Mouse (Mus musculus) neural tube, embryonic 11.5 days (tissue): ENCODE results near the gene Rftn2. TPM values are rescaled to one million over a fixed set of nuclear protein-coding genes. Genes with fewer than 3 reads are reported as not detected.

Source experiments
- ATAC-seq: fragments of 200-750 bp; cut with Nextera tagmentation; 2 replicates; pipeline ENCODE4 v1.8.0; 2017; ENCODE audit warnings: moderate number of reproducible peaks, mild to moderate bottlenecking, moderate TSS enrichment, moderate library complexity; ENCODE audit not compliant: insufficient read depth, low FRiP score, low TSS enrichment
- DNase-seq: peaks from one replicate; pipeline ENCODE4 v3.0.0-alpha.2; 2015; ENCODE audit warnings: low spot score
- H3K27ac ChIP-seq: fragments of 300-500 bp; sonication (generic); 2 replicates; pipeline ENCODE4 v1.5.1; 2014; ENCODE audit warnings: low read depth, mild to moderate bottlenecking, low read length
- H3K27me3 ChIP-seq: fragments of 300-500 bp; sonication (generic); 2 replicates; pipeline ENCODE4 v1.6.1; 2014; ENCODE audit warnings: mild to moderate bottlenecking, low read length, mixed read lengths; ENCODE audit not compliant: control insufficient read depth, insufficient read depth
- H3K36me3 ChIP-seq: fragments of 300-500 bp; sonication (generic); 2 replicates; pipeline ENCODE4 v1.6.1; 2014; ENCODE audit warnings: mild to moderate bottlenecking, low read length, moderate library complexity, mixed read lengths; ENCODE audit not compliant: control insufficient read depth, insufficient read depth
- H3K4me1 ChIP-seq: fragments of 300-500 bp; sonication (generic); 2 replicates; pipeline ENCODE4 v1.6.1; 2014; ENCODE audit warnings: low read length, mixed read lengths; ENCODE audit not compliant: control insufficient read depth, insufficient read depth
- H3K4me2 ChIP-seq: fragments of 300-500 bp; sonication (generic); 2 replicates; pipeline ENCODE4 v1.6.1; 2014; ENCODE audit warnings: low read depth, mild to moderate bottlenecking, moderate library complexity
- H3K4me3 ChIP-seq: fragments of 300-500 bp; sonication (generic); 2 replicates; pipeline ENCODE4 v1.5.1; 2014; ENCODE audit warnings: low read depth, low read length
- H3K9ac ChIP-seq: fragments of 300-500 bp; sonication (generic); 2 replicates; pipeline ENCODE4 v1.6.1; 2014; ENCODE audit warnings: mild to moderate bottlenecking, low read length
- H3K9me3 ChIP-seq: fragments of 300-500 bp; sonication (generic); 2 replicates; pipeline ENCODE4 v1.6.1; 2016; ENCODE audit warnings: low read length; ENCODE audit not compliant: control insufficient read depth
- WGBS: fragments of 180-500 bp; shearing (Covaris S2); extraction: QIAGEN DNeasy Blood & Tissue Kit; methylation state at CpG from one replicate; pipeline ENCODE4 v1.1.7; 2014; 5-methylcytosine and 5-hydroxymethylcytosine counted together
- polyA plus RNA-seq: library from polyadenylated mRNA; unstranded; fragments of >200 nt; fragmentation: Nextera tagmentation; extraction: Ambion mirVana; gene quantifications from 2 replicates; pipeline ENCODE4 v1.2.1, GENCODE M21; 2014

The Rftn2 gene
- polyA plus RNA-seq, 1 experiment from 2014 or later = 12.3 TPM

DNA sequence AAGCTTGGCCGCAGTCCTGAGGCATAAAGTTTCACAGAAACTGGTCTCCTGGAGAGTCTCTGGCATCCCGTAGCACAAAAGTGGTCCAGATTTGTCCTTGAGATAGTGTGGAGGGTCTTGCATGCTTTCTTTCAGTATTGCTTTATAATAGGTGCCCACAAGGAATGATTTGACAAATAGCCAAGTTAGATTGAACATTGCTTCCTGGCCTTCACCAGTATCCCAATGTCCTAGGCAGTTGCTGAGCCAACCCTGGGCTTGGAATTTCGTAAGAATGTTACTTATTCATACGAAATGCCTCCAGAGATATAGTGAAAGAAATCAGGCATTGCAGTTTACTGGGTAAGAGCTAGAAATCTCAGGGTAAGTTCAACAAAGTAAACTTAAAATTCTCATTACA lies 58.0 kb downstream of the Rftn2 start:
- Histone ChIP-seq H3K27me3 (no peaks in the 10 kb centered on the region), H3K27ac (no peak overlapping the region), H3K4me2 (no peak overlapping the region), H3K9ac (no peak overlapping the region), H3K36me3 (no peaks in the 10 kb centered on the region; the same call in 1 of the 2 replicates), H3K4me3 (no peak overlapping the region), H3K4me1 (no peaks in the 10 kb centered on the region), H3K9me3 (no peaks in the 10 kb centered on the region)
- WGBS = 95% methylated on average over 4 of the region's 4 CpGs
- no peak for DNase-seq
- no peak for ATAC-seq

DNA sequence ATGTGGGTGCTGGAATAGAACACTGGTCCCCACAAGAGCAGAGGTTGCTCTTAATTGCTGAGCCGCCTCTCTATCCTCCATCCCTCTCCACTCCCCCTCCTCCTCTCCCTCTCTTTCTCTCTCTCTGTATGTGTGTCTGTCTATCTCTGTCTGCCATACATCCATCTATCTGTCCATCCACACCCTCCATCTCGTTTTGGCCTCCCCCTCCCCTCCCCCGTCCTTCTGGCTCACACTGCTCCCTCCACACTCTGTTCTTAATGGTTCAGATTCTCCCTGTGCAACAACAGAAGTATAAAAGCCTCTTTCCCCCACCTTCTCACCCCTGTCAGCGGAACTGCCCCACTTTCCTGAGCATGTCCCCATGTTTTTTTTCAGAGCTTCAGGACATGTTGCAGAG lies 59.0 kb downstream of the Rftn2 start:
- Histone ChIP-seq H3K36me3 (no peaks in the 10 kb centered on the region; the same call in 1 of the 2 replicates), H3K9me3 (no peaks in the 10 kb centered on the region), H3K27ac (no peak overlapping the region), H3K27me3 (no peaks in the 10 kb centered on the region), H3K4me1 (no peaks in the 10 kb centered on the region), H3K9ac (no peak overlapping the region), H3K4me3 (no peak overlapping the region), H3K4me2 (no peak overlapping the region)
- no peak for ATAC-seq
- 82% methylated on average over 4 of the region's 4 CpGs for WGBS
- DNase-seq = no peak

GRCm38 (mm10) chr1:55164005-55164404 lies 62.6 kb downstream of the Rftn2 start:
- Histone ChIP-seq H3K4me3 (no peak overlapping the region), H3K27me3 (no peaks in the 10 kb centered on the region), H3K36me3 (no peaks in the 10 kb centered on the region; the same call in none of the 2 replicates), H3K4me1 (no peaks in the 10 kb centered on the region), H3K9me3 (no peaks in the 10 kb centered on the region), H3K27ac (no peak overlapping the region), H3K9ac (no peak overlapping the region), H3K4me2 (no peak overlapping the region)
- ATAC-seq = no peak
- DNase-seq = no peak
- 61% methylated on average over 5 of the region's 5 CpGs for WGBS

- DNase-seq = no peak
- WGBS = 80% methylated on average over 5 of the region's 5 CpGs
- no peak for ATAC-seq
Measured at GRCm38 (mm10) chr1:55162781-55163180, 63.8 kb downstream of the Rftn2 start.

DNA sequence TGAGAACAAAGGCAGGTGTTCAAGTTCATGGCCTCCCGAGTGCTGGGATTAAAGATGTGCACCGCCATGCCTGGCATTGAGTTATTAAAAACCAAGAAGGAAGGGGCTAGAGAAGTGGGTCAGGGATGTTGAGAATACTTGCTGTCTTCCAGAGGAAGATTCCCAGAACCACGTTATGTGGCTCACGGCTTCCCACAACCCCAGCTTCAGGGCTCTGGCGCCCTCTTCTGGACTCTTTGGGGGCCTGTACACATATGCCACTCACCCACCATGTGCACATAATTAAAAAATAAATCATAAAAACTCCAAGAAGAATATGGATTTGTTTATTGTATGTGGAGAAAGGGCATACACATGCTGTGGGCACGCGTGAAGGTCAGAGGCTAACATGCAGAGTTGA lies 64.7 kb downstream of the Rftn2 start:
- H3K4me3 ChIP-seq = no peak overlapping the region
- 72% methylated on average over 7 of the region's 7 CpGs for WGBS

More at GRCm38 (mm10) chr1:55162781-55163180, 63.8 kb downstream of the Rftn2 start:
- H3K4me1 ChIP-seq = no peaks in the 10 kb centered on the region
- no peak overlapping the region for H3K9ac ChIP-seq
- no peaks in the 10 kb centered on the region; the same call in 1 of the 2 replicates for H3K36me3 ChIP-seq
- H3K9me3 ChIP-seq = no peaks in the 10 kb centered on the region
- no peak overlapping the region for H3K4me2 ChIP-seq
- no peak overlapping the region for H3K4me3 ChIP-seq
- H3K27ac ChIP-seq = no peak overlapping the region
- no peaks in the 10 kb centered on the region for H3K27me3 ChIP-seq

GRCm38 (mm10) chr1:55160831-55161638 lies 65.5 kb downstream of the Rftn2 start:
- DNase-seq (no peak), ATAC-seq (no peak)
- Histone ChIP-seq H3K4me3 (no peak overlapping the region), H3K4me2 (no peak overlapping the region), H3K4me1 (no peaks in the 10 kb centered on the region), H3K9me3 (no peaks in the 10 kb centered on the region), H3K27me3 (no peaks in the 10 kb centered on the region), H3K36me3 (peaks cover 2% of the 10 kb centered on the region), H3K27ac (no peak overlapping the region), H3K9ac (no peak overlapping the region)
- 96% methylated on average over 17 of the region's 17 CpGs for WGBS

More for the DNA sequence above, 64.7 kb downstream of the Rftn2 start:
- Histone ChIP-seq H3K4me2 (no peak overlapping the region), H3K9ac (no peak overlapping the region), H3K27me3 (no peaks in the 10 kb centered on the region), H3K36me3 (no peaks in the 10 kb centered on the region; the same call in 1 of the 2 replicates), H3K9me3 (no peaks in the 10 kb centered on the region), H3K4me1 (no peaks in the 10 kb centered on the region), H3K27ac (no peak overlapping the region)
- ATAC-seq (no peak), DNase-seq (peak; percentile 32)

- ATAC-seq (no peak), DNase-seq (no peak)
- 90% methylated on average over 3 of the region's 3 CpGs for WGBS
- peaks cover 2% of the 10 kb centered on the region for H3K36me3 ChIP-seq
- no peaks in the 10 kb centered on the region for H3K4me1 ChIP-seq
- no peak overlapping the region for H3K9ac ChIP-seq
- no peak overlapping the region for H3K4me2 ChIP-seq
- H3K4me3 ChIP-seq = no peak overlapping the region
- H3K9me3 ChIP-seq = no peaks in the 10 kb centered on the region
- no peak overlapping the region for H3K27ac ChIP-seq
- no peaks in the 10 kb centered on the region for H3K27me3 ChIP-seq
Measured at GRCm38 (mm10) chr1:55160218-55160617, 66.4 kb downstream of the Rftn2 start.

DNA sequence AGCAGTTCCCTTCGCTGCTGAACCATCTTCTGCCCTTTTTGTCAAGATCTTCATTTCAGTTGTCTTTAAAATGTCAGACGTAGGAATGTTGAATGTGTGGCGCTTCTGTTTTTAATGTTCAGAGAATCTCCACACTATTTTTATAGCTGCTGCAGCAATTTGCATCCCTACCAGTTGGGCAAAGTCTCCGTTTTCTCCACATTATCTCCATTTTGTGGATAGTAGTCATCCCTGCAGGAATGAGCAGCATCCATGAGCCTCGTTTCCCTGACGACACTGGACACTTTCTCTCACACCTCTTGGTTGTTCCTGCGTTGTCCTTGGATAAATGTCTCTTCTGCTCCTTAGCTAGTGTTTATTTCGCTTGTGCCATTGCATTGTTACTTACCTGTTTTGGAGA lies 67.8 kb downstream of the Rftn2 start:
- Histone ChIP-seq H3K27me3 (no peaks in the 10 kb centered on the region), H3K36me3 (peaks cover 2% of the 10 kb centered on the region), H3K4me3 (no peak overlapping the region), H3K4me2 (no peak overlapping the region), H3K9me3 (no peaks in the 10 kb centered on the region), H3K27ac (no peak overlapping the region), H3K9ac (no peak overlapping the region), H3K4me1 (no peaks in the 10 kb centered on the region)
- DNase-seq (no peak), ATAC-seq (no peak)
- WGBS = 91% methylated on average over 8 of the region's 8 CpGs

DNA sequence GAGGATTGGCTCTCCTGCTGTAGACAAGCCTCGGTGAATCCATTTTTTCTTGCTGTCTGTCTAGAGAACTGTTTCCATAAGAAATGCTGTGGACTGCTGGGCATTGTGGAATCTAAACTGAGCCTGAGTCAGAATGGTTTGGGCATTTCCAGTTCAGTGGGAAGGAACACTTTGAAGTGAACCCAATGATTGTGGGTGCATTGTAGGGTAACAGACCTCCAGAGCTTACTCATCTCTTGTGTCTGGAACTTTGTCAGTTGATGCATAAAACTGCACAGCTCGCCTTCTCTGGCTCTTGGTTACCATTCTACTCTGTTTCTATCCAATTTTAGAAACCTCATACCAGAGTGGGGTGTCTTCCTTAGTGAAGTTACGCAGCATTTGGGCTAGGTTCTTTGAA lies 68.4 kb downstream of the Rftn2 start:
- H3K4me3 ChIP-seq = no peak overlapping the region
- no peak overlapping the region for H3K9ac ChIP-seq
- no peaks in the 10 kb centered on the region for H3K27me3 ChIP-seq
- no peak overlapping the region for H3K4me2 ChIP-seq
- H3K36me3 ChIP-seq = peaks cover 2% of the 10 kb centered on the region
- WGBS = 95% methylated on average over 3 of the region's 3 CpGs
- no peaks in the 10 kb centered on the region for H3K4me1 ChIP-seq
- ATAC-seq (no peak), DNase-seq (no peak)
- no peaks in the 10 kb centered on the region for H3K9me3 ChIP-seq
- no peak overlapping the region for H3K27ac ChIP-seq
